Mouse (Mus musculus) heart, adult 2 months (tissue): ENCODE results near the gene Hist1h4a. TPM values are rescaled to one million over a fixed set of nuclear protein-coding genes. Genes with fewer than 3 reads are reported as not detected.
A peak's percentile ranks its signal among the peaks of the same experiment; 100 is the strongest.
"Not testable (repeated sequence)": the region's sequence is repeated elsewhere in the genome, so short reads cannot be mapped to it uniquely, and the experiment has no call there.

ENCODE experiments used
- DNase-seq, 2 experiments: peaks; one replicate each; pipeline ENCODE4 v3.0.0; 2021
- H3K27ac ChIP-seq: fragments of 200-600 bp; 2 replicates; pipeline ENCODE4 v1.8.1; 2022
- H3K27me3 ChIP-seq: fragments of 200-500 bp; 2 replicates; pipeline ENCODE4 v1.6.1; 2012; ENCODE audit warnings: mild to moderate bottlenecking, low read length, inconsistent platforms, mixed read lengths; ENCODE audit not compliant: control insufficient read depth, insufficient read depth
- H3K36me3 ChIP-seq: fragments of 200-500 bp; 2 replicates; pipeline ENCODE4 v1.6.1; 2012; ENCODE audit warnings: low read length, inconsistent platforms; ENCODE audit not compliant: control insufficient read depth, insufficient read depth
- H3K4me1 ChIP-seq: fragments of 200-500 bp; 2 replicates; pipeline ENCODE4 v1.6.1; 2011; ENCODE audit warnings: low read length; ENCODE audit not compliant: control insufficient read depth, insufficient read depth
- H3K4me3 ChIP-seq: fragments of 200-600 bp; 2 replicates; pipeline ENCODE4 v1.8.1; 2022
- H3K79me2 ChIP-seq: fragments of 200-500 bp; replicated peaks from 2 replicates; pipeline ENCODE4 v1.6.1; 2012; ENCODE audit warnings: mild to moderate bottlenecking, inconsistent platforms, low read length, moderate library complexity, mixed read lengths; ENCODE audit not compliant: control insufficient read depth, insufficient read depth
- H3K9ac ChIP-seq: fragments of 200-500 bp; 2 replicates; pipeline ENCODE4 v1.6.1; 2012; ENCODE audit warnings: low read depth, mild to moderate bottlenecking, control low read depth, inconsistent platforms, low read length, mixed read lengths
- CTCF ChIP-seq: fragments of 200-600 bp; IDR thresholded peaks from 2 replicates; pipeline ENCODE4 v1.8.1; 2022; ENCODE audit warnings: antibody characterized with exemption, mild to moderate bottlenecking, moderate library complexity
- EP300 ChIP-seq: fragments of 200-500 bp; IDR thresholded peaks from 2 replicates; pipeline ENCODE4 v1.6.1; 2011; ENCODE audit warnings: low read depth, low read length, control low read depth; ENCODE audit not compliant: insufficient read depth
- POLR2A ChIP-seq: fragments of 200-500 bp; IDR thresholded peaks from 2 replicates; pipeline ENCODE4 v1.6.1; 2011; ENCODE audit warnings: mild to moderate bottlenecking, low read depth, low read length, control low read depth; ENCODE audit not compliant: insufficient read depth
- WGBS: fragments of 180-500 bp; shearing (Covaris S2); methylation state at CpG from one replicate; pipeline ENCODE4 v1.1.7; 2018; 5-methylcytosine and 5-hydroxymethylcytosine counted together
- intact Hi-C: fragments of 180-260 bp; cut with DNase I; formaldehyde crosslinking; loops from one replicate; pipeline ENCODE4 v1.15.1; 2025
- polyA plus RNA-seq: library from polyadenylated mRNA; depleted of rRNA; stranded (reverse); fragments of >200 nt; gene quantifications from 2 replicates; pipeline ENCODE4 v1.2.3, GENCODE M21; 2012
- total RNA-seq, 2 experiments: library from RNA; stranded (reverse); gene quantifications; 2 replicates each; pipeline ENCODE4 v1.2.3; 2021

The Hist1h4a gene
- total and polyA plus RNA-seq, 3 experiments: 0.47 to 7.2 (median 6.2) TPM

DNA sequence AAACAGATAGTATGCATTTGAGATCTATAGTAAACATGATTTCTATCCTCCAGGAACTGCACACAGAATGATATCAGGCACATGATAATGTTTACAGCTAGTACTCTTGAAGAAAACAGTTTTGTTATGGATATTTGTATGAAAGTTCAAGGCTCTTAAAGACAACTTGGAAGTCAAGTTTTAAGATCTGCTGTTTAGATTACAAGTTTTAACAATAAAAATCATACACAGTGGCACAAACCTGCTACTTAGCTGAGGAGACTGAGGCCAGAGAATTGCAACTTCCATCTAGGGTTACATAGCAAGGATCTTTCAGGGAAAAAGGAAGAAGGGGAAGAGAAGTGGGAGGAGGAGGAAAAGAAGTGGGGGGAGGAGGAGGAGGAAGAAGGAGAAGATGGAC lies 6.0 kb downstream of the Hist1h4a start:
- Histone ChIP-seq H3K36me3 (no peaks in the 10 kb centered on the region), H3K79me2 (no peaks in the 10 kb centered on the region), H3K4me3 (no peak overlapping the region), H3K27me3 (no peaks in the 10 kb centered on the region), H3K9ac (no peak overlapping the region), H3K27ac (no peak overlapping the region), H3K4me1 (peaks cover 1% of the 10 kb centered on the region)
- intact Hi-C loops: no loop called here
- TF ChIP-seq POLR2A (no peak), EP300 (no peak), CTCF (no peak)
- no peak for DNase-seq

DNA sequence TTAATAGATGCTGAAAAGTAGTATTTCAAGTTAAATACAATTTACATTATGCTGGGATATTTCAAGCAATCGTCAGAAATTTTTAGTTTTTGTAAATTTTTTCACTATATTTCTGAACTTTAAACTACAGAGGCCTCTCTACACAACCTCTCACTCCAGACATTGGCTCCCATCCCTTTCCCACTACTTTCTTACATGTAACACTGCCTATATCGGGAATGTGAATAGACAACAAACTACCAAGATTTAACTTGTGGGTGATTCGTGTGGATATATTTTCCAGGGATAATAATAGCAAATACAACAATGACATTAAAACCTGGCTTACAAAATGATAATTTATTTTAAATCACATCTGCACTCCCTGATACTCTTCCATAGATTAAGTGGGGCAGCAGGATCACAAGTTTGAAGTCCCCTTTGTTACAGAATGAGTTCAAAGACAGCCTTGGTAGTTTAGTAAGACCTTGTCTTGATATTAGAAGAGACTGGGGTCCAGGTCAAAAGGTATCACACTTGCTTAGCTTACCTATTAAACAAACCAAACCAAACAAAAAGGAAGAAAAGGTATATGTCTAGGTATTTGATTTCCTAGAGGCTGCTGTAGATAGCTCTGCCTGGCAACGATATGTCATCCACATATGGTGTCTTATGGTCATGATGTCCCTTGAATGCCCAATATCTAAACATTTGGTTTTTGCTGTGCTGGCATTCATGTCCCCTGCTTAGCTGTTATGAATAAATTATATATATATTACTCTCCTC lies 7.5 kb downstream of the Hist1h4a start:
- Histone ChIP-seq H3K27me3 (no peaks in the 10 kb centered on the region), H3K4me3 (no peak overlapping the region), H3K4me1 (peaks cover 1% of the 10 kb centered on the region), H3K79me2 (no peaks in the 10 kb centered on the region), H3K36me3 (no peaks in the 10 kb centered on the region), H3K27ac (no peak overlapping the region), H3K9ac (no peak overlapping the region)
- TF ChIP-seq EP300: no peak
- no peak for TF ChIP-seq CTCF
- TF ChIP-seq POLR2A: no peak
- 67% methylated on average over 4 of the region's 4 CpGs for WGBS
- DNase-seq: no peak
- intact Hi-C loops: no loop called here

DNA sequence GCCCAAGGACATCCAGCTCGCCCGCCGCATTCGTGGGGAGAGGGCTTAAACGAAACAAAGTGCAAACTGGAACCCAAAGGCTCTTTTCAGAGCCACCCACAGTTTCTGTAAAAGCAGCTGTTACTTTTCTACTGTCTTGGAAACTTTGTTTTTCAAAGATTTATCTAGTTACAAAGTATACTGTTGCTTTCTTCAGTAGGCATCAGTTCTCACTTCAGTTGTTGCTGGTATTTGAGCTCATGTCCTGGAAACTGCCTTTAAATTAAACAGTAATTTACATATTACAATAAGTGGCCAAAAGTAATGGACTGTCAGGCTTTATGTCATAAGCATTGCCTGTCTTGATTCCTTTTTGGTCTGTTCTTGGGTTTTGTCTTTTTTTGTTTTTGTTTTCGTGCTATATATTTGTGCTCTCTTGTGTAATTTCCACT lies 8.3 kb downstream of the Hist1h4a start:
- H3K27ac ChIP-seq: no peak overlapping the region
- H3K9ac ChIP-seq: no peak overlapping the region
- no peaks in the 10 kb centered on the region for H3K27me3 ChIP-seq
- 21% methylated on average over 6 of the region's 6 CpGs for WGBS
- no peaks in the 10 kb centered on the region for H3K36me3 ChIP-seq
- TF ChIP-seq POLR2A (no peak), CTCF (no peak), EP300 (no peak)
- peaks cover 1% of the 10 kb centered on the region for H3K4me1 ChIP-seq
- intact Hi-C loops: no loop called here
- no peak overlapping the region for H3K4me3 ChIP-seq
- H3K79me2 ChIP-seq: no peaks in the 10 kb centered on the region
- no peak for DNase-seq

DNA sequence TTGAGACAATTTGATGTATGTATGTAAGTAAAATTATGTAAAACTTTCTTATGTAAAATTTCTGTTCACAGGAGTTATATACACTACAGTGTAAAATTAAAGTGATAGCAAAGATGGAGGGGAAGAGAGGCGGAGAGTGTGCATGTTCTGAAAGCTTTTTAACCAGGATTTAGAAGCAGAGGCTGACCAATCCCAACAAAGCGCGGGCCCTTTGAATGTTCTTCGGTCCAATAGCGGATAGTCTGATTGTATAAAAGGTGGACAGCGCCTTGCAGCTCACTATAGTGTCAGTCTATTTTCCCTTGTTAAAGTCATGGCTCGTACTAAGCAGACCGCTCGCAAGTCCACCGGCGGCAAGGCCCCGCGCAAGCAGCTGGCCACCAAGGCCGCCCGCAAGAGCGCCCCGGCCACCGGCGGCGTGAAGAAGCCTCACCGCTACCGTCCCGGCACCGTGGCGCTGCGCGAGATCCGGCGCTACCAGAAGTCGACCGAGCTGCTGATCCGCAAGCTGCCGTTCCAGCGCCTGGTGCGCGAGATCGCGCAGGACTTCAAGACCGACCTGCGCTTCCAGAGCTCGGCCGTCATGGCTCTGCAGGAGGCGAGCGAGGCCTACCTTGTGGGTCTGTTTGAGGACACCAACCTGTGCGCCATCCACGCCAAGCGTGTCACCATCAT lies 8.8 kb downstream of the Hist1h4a start, which contains the start of gene Hist1h3b:
Hist1h3b (plus strand) TSS at position 201 of the 675 bp plus-strand sequence.
- H3K79me2 ChIP-seq, H3K36me3 ChIP-seq, H3K27me3 ChIP-seq, H3K4me1 ChIP-seq, intact Hi-C loops: not testable (repeated sequence)
- DNase-seq: peak; percentile 82 to 83
- peak within 1 kb of the TSS; percentile 10; the same call in 1 of the 2 replicates for H3K27ac ChIP-seq
- WGBS: 6% methylated on average over 18 of the region's 47 CpGs
- peak within 1 kb of the TSS; percentile 48 for H3K4me3 ChIP-seq
- peak within 1 kb of the TSS; percentile 67 for H3K9ac ChIP-seq

DNA sequence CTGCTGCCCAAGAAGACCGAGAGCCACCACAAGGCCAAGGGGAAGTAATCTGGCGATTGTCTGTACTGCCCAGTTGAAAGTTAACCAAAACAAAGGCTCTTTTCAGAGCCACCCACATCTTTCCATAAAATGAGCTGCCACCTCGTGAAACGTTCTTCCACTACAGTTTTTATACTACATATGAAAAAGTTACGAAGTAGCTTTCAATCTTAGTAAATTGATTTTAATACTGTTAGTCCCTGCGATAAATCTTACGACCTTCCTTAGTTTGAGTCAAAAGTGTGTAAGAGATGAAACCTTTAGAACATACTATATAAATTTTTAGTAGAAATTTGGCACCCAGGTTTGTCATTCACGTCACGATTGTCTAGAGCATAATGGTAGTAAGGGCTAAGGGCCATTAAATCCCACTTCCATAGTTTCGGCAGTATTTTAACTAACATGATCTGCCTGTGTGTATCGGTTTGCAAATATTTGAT lies 9.5 kb downstream of the Hist1h4a start:
- Histone ChIP-seq H3K9ac (no peak overlapping the region), H3K27me3 (no peaks in the 10 kb centered on the region), H3K79me2 (no peaks in the 10 kb centered on the region), H3K4me1 (peaks cover 1% of the 10 kb centered on the region), H3K27ac (peak overlapping the region; percentile 10; the same call in 1 of the 2 replicates), H3K4me3 (no peak overlapping the region), H3K36me3 (no peaks in the 10 kb centered on the region)
- peak in 1 of 2 experiments; percentile 24 for DNase-seq
- 11% methylated on average over 11 of the region's 11 CpGs for WGBS
- intact Hi-C loops: no loop called here
- TF ChIP-seq EP300 (no peak), CTCF (no peak), POLR2A (no peak)

DNA sequence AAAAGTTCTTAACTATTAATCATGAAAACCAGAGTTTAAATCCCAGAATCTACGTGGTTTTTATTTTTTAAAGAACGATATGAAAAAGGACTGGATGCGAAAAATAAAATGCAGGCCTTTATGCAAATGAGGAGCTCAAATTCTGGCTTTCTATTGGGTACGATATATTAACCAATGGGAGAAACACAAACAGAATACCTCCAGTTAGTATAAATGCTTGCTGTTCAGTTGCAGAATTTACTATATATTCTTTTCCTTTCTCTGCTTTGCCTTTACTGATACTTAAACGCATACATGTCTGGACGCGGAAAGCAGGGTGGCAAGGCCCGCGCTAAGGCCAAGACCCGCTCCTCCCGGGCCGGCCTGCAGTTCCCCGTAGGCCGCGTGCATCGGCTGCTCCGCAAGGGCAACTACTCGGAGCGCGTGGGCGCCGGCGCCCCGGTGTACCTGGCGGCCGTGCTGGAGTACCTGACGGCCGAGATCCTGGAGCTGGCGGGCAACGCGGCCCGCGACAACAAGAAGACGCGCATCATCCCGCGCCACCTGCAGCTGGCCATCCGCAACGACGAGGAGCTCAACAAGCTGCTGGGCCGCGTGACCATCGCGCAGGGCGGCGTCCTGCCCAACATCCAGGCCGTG lies 10.1 kb downstream of the Hist1h4a start, which contains the start of gene Hist1h2ab:
Hist1h2ab (plus strand) TSS at position 288 of the 639 bp plus-strand sequence.
- H3K9ac ChIP-seq: peak within 1 kb of the TSS; percentile 67

More for the DNA sequence above, 10.1 kb downstream of the Hist1h4a start, which contains the start of gene Hist1h2ab:
- Histone ChIP-seq H3K27ac (peak within 1 kb of the TSS; percentile 62), H3K4me3 (peak within 1 kb of the TSS; percentile 48)
- intact Hi-C loops, H3K27me3 ChIP-seq, H3K4me1 ChIP-seq, H3K36me3 ChIP-seq, H3K79me2 ChIP-seq: not testable (repeated sequence)
- peak; percentile 22 for TF ChIP-seq CTCF
- peak; percentile 55; the same call in 1 of the 2 replicates for TF ChIP-seq POLR2A
- peak; percentile 58 to 66 for DNase-seq
- WGBS: 5% methylated on average over 31 of the region's 47 CpGs
